Mouse (Mus musculus): Measurements from ENCODE around the gene Thy1.

The Thy1 gene

GRCm38 (mm10) chr9:44093612-44094503 lies 50.7 kb downstream of the Thy1 start:
- H3K27me3 ChIP-seq (ENCODE audit: control insufficient read depth, insufficient read depth, low read length, poor library complexity, severe bottlenecking), result no peaks in the 10 kb centered on the region
- DNase-seq (ENCODE audit: low read depth, low spot score), result peak; percentile 84
- no peaks in the 10 kb centered on the region for H3K36me3 ChIP-seq (ENCODE audit: control insufficient read depth, insufficient read depth, low read length, poor library complexity, severe bottlenecking)

- H3K36me3 ChIP-seq (ENCODE audit: control insufficient read depth, insufficient read depth, low read length, poor library complexity, severe bottlenecking), result no peaks in the 10 kb centered on the region
- DNase-seq (ENCODE audit: low read depth, low spot score), result no peak
- H3K27me3 ChIP-seq (ENCODE audit: control insufficient read depth, insufficient read depth, low read length, poor library complexity, severe bottlenecking), result no peaks in the 10 kb centered on the region
Measured at GRCm38 (mm10) chr9:44094737-44095136, 51.6 kb downstream of the Thy1 start.

GRCm38 (mm10) chr9:44095781-44096180 lies 52.6 kb downstream of the Thy1 start:
- H3K27me3 ChIP-seq (ENCODE audit: control insufficient read depth, insufficient read depth, low read length, poor library complexity, severe bottlenecking), result no peaks in the 10 kb centered on the region
- no peak for DNase-seq (ENCODE audit: low read depth, low spot score)
- no peaks in the 10 kb centered on the region for H3K36me3 ChIP-seq (ENCODE audit: control insufficient read depth, insufficient read depth, low read length, poor library complexity, severe bottlenecking)

GRCm38 (mm10) chr9:44096536-44096935 lies 53.4 kb downstream of the Thy1 start:
- H3K27me3 ChIP-seq (ENCODE audit: control insufficient read depth, insufficient read depth, low read length, poor library complexity, severe bottlenecking), result no peaks in the 10 kb centered on the region
- DNase-seq (ENCODE audit: low read depth, low spot score), result no peak
- no peaks in the 10 kb centered on the region for H3K36me3 ChIP-seq (ENCODE audit: control insufficient read depth, insufficient read depth, low read length, poor library complexity, severe bottlenecking)
